Mouse (Mus musculus) c-Kit-negative CD71-positive TER-119-positive erythroid progenitor cells, embryonic 14.5 days (primary cell): Measurements from ENCODE around the gene Styxl1.

ENCODE experiments used
- DNase-seq: peaks from one replicate; pipeline ENCODE4 v3.0.0-alpha.2; 2013; ENCODE audit warnings: low read depth, low spot score

Styxl1 gene

GRCm38 (mm10) chr5:135764971-135765370 is 13.2 kb downstream of the Styxl1 start:
- DNase-seq: no peak

GRCm38 (mm10) chr5:135763526-135763925 is 14.7 kb downstream of the Styxl1 start:
- peak; percentile 32 for DNase-seq

GRCm38 (mm10) chr5:135761881-135762280 is 16.3 kb downstream of the Styxl1 start:
- DNase-seq: no peak

GRCm38 (mm10) chr5:135751595-135751994 is 26.6 kb downstream of the Styxl1 start:
- no peak for DNase-seq

GRCm38 (mm10) chr5:135751041-135751440 is 27.1 kb downstream of the Styxl1 start:
- no peak for DNase-seq

GRCm38 (mm10) chr5:135744742-135745141 is 33.4 kb downstream of the Styxl1 start:
- no peak for DNase-seq

GRCm38 (mm10) chr5:135743741-135744609 is 34.2 kb downstream of the Styxl1 start, which contains the start of gene Tmem120a:
Gene Tmem120a, minus strand, starts transcription at chr5:135744448.
- peak; percentile 80 for DNase-seq

- no peak for DNase-seq
These were observed 35.0 kb downstream of the Styxl1 start for GRCm38 (mm10) chr5:135742941-135743740.

GRCm38 (mm10) chr5:135742156-135742555 is 36.0 kb downstream of the Styxl1 start:
- no peak for DNase-seq

GRCm38 (mm10) chr5:135738266-135738665 is 39.9 kb downstream of the Styxl1 start:
- no peak for DNase-seq

GRCm38 (mm10) chr5:135737154-135737553 is 41.0 kb downstream of the Styxl1 start:
- DNase-seq: peak; percentile 12

GRCm38 (mm10) chr5:135736544-135736943 is 41.6 kb downstream of the Styxl1 start:
- no peak for DNase-seq

GRCm38 (mm10) chr5:135735741-135736140 is 42.4 kb downstream of the Styxl1 start:
- DNase-seq: no peak

GRCm38 (mm10) chr5:135734057-135734680 is 44.0 kb downstream of the Styxl1 start:
- no peak for DNase-seq

- DNase-seq: no peak
These were observed 45.1 kb downstream of the Styxl1 start for GRCm38 (mm10) chr5:135733071-135733470.

- no peak for DNase-seq
These were observed 46.9 kb downstream of the Styxl1 start for GRCm38 (mm10) chr5:135731322-135731721.

GRCm38 (mm10) chr5:135730916-135731315 is 47.3 kb downstream of the Styxl1 start:
- no peak for DNase-seq

- no peak for DNase-seq
These were observed 47.9 kb downstream of the Styxl1 start for GRCm38 (mm10) chr5:135730278-135730677.

- DNase-seq: no peak
These were observed 48.8 kb downstream of the Styxl1 start for GRCm38 (mm10) chr5:135729351-135729750.

GRCm38 (mm10) chr5:135728361-135728760 is 49.8 kb downstream of the Styxl1 start:
- no peak for DNase-seq

- no peak for DNase-seq
These were observed 50.3 kb downstream of the Styxl1 start for GRCm38 (mm10) chr5:135727871-135728270.
